Mouse (Mus musculus): ENCODE results near the gene Zfp449.

Gene Zfp449

GRCm38 (mm10) chrX:56346176-56346931 is at the start of gene Zfp449:
TSS of gene Zfp449 (plus strand) at chrX:56346400.
- peak; percentile 33 to 71 for DNase-seq (ENCODE audit: low spot score in 2 of 2)

- no peak for DNase-seq (ENCODE audit: low spot score in 2 of 2)
These were observed 38.6 kb upstream of the Zfp449 start for GRCm38 (mm10) chrX:56307597-56307996.

- no peak for DNase-seq (ENCODE audit: low spot score in 2 of 2)
These were observed 33.4 kb upstream of the Zfp449 start for GRCm38 (mm10) chrX:56312813-56313212.

- no peak for DNase-seq (ENCODE audit: low spot score in 2 of 2)
These were observed 24.1 kb upstream of the Zfp449 start for GRCm38 (mm10) chrX:56322096-56322495.

DNA sequence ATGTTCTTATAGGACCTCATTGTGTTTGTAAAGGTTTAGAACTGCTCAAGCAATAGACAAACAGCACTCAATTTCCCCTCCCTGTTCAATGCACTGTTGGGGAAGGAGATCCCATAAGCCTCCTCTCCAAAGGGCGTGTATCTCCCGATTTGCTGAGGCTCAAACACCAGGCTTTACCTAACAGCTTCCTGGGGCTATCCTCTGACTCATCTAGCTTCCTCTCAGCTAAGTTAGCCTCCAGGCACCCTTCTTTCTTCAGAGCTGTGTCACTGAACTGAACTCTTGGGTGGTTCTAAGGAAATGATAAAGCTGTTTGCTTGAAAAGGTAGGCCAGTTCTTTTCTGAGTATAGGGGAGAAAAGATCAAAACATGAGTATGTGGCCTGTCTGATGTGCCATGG is 23.5 kb upstream of the Zfp449 start:
- no peak for DNase-seq (ENCODE audit: low spot score in 2 of 2)

- DNase-seq (ENCODE audit: low spot score in 2 of 2): no peak
These were observed 14.2 kb upstream of the Zfp449 start for GRCm38 (mm10) chrX:56332046-56332445.

DNA sequence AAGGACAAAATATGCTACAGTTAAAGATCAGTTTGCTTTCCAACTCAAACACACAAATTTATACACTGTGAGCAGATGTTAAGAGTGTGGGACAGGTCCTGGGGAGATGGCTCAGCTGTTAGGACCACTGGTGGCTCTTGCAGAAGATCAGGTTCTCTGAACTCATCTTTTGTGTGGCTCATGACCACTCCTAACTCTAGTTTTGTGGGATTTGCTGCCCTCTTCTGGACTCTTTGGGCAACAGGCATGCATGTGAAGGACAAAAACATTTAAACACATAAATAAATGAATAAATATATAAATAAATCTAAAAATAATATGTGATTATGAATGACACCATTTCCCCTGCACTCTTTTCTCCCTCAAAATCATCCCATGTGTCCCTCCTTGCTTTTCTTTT is 5.9 kb upstream of the Zfp449 start:
- no peak for DNase-seq (ENCODE audit: low spot score in 2 of 2)

DNA sequence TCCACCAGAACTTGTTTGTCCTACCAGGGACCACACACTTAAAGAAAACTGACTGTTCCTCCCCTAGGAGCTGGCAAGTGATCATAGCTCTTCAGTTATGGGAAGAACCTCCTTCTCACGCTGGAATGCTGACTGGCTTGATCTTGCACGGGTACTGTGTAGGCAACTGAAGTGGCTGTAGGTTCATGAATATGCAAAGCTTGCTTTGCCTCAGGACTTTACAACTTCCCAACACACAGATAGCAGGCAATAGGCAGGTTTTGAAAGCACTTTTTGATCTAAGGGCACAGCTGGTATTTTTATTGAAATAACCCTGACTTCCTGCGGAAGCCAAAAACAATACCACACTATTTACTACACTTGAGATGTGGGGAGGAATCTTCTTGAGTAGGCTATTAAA is 3.3 kb upstream of the Zfp449 start:
- no peak for DNase-seq (ENCODE audit: low spot score in 2 of 2)

DNA sequence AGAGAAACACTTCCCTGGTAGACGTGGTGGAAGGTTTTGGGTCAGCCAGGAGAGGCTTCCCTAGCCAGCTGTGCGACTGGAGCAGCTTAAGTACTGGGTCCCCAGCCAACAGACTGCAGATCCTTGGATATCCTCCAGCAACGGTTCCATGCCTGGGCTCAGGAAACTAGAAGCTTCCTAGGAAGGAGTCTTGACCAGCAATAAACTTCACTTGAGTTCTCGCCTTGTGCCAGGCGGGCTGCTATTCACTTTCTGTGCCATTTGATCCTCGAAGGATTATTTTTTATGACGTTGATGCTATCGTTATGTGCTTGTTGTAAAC is 693 bp downstream of the Zfp449 start:
- DNase-seq (ENCODE audit: low spot score in 2 of 2): peak; percentile 1 to 33

- DNase-seq (ENCODE audit: low spot score in 2 of 2): peak; percentile 21 to 45
These were observed 28.4 kb downstream of the Zfp449 start, which contains the start of gene Smim10l2a for GRCm38 (mm10) chrX:56374431-56375128. TSS of gene Smim10l2a (plus strand) at chrX:56374586.

- DNase-seq (ENCODE audit: low spot score in 2 of 2): no peak
These were observed 34.7 kb downstream of the Zfp449 start for GRCm38 (mm10) chrX:56380852-56381251.

DNA sequence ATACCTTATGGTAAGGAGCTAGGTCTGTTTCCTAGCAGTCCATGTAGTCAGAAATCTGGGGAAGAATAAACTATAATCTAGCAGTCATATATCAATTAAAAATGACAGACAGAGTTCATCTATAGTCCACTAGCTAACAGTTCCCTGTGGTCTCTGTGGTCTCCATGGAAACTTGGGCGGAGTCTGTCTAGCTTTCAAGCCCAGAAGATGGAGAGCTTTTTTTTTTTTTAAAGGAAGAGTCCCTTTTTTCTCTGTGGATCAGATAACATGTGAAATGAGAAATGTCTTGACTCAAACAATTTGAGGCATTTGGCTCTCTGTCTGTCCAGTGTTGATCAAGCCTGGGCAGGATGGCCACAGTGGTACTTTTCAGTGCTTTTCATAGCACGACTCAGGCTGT is 37.9 kb downstream of the Zfp449 start:
- no peak for DNase-seq (ENCODE audit: low spot score in 2 of 2)

- DNase-seq (ENCODE audit: low spot score in 2 of 2): no peak
These were observed 58.4 kb downstream of the Zfp449 start for GRCm38 (mm10) chrX:56404646-56405045.

DNA sequence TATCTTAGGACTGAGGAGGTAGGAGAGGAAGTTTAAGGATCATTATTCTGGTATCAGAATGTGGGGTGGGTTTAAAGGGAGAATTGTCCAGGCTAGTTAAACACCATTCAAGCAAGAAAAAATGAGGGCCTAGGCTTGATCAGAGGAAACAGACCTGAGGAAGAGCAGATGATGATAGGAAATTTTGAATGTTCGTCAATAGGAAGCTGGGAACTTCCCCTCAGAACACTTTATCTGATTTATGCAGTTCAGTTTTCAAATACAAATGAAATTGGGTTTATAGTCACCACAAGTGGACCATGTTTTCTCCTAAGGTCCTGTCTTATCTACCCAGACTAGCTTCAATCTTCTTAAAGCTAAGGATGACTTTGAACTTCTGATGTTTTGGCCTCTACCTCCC is 59.3 kb downstream of the Zfp449 start:
- no peak for DNase-seq (ENCODE audit: low spot score in 2 of 2)

- no peak for DNase-seq (ENCODE audit: low spot score in 2 of 2)
These were observed 59.9 kb downstream of the Zfp449 start for GRCm38 (mm10) chrX:56406128-56406527.

All from urinary bladder, postnatal 36 days (tissue).